Mouse (Mus musculus): ENCODE measurements around the gene Mrps18b. TPM values are rescaled to one million over a fixed set of nuclear protein-coding genes. Genes with fewer than 3 reads are reported as not detected.
A peak's percentile ranks its signal among the peaks of the same experiment; 100 is the strongest.

Gene Mrps18b
- polyA plus RNA-seq, 1 experiment = 117 TPM

DNA sequence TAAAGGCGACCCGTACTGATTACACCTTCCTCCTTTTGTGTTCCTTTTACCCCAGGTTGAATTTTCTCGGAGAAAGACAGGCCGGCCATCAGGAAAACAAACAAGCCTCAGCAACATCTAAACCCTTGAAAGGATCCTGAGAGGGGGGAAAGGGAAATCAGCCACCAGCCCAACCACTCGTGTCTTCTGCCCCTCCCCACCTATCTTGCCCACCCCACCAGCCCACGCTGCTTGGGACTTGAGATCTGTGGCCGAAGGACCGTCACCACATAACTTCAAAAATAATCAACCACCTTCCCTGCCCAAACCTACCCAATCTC, 914 bp upstream of the Mrps18b start:
- no peaks in the 10 kb centered on the region for H3K27me3 ChIP-seq (ENCODE audit: control insufficient read depth, insufficient read depth, low read length, poor library complexity, severe bottlenecking)
- H3K9me3 ChIP-seq (replicated peaks; ENCODE audit: control insufficient read depth, insufficient read depth, low read length, poor library complexity, severe bottlenecking) = no peaks in the 10 kb centered on the region
- H3K4me1 ChIP-seq (ENCODE audit: control insufficient read depth, insufficient read depth, low read length) = peaks cover 2% of the 10 kb centered on the region
- TF ChIP-seq POLR2A (IDR thresholded peaks at IDR 0.05; ENCODE audit: insufficient read depth, low read length) = no peak
- H3K9ac ChIP-seq (ENCODE audit: low read depth, poor library complexity, severe bottlenecking) = peak overlapping the region; percentile 97
- peak overlapping the region; percentile 89 for H3K27ac ChIP-seq (ENCODE audit: insufficient read depth, low read length)
- peaks cover 35% of the 10 kb centered on the region for H3K36me3 ChIP-seq (ENCODE audit: control insufficient read depth, insufficient read depth, low read length, poor library complexity, severe bottlenecking)
- peak overlapping the region; percentile 99 for H3K4me3 ChIP-seq (ENCODE audit: low read depth, low read length)

DNA sequence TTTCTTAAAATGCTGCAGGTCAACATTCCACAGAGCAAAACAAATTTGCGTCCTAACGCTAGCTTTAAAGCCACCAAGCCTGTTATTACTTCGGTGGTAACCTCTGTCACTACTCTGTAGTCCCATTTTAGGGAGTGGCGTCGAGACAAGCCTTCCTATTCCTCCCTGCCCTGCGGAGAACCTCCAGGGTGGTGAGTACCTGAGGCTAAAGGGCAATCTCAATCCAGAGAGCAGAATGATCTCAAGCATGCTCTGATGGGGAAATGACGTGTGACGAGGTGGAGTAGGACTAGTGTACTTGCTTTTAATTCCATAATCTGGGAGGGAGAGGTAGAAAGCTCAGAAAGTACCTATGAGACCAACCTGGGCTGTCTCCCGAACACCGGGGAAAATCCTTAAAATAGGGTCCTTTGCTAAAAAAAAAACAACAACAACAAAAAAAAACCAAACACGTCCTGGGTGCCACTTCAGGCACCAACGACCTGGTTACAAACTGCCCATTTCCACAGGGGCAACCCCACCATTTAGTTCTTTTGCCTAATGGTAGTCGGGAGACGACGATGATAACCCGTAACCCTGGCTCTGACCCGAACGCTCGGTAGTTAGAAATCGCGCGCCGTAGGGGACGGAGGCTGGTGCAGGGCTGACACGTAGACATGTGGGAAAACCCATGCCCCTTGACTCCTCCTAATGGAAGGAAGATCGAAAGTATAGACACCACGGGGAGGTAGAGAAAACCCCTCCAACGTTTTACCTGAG, 472 bp downstream of the Mrps18b start:
- Histone ChIP-seq H3K4me3 (ENCODE audit: low read depth, low read length) (peak overlapping the region; percentile 100), H3K27me3 (ENCODE audit: control insufficient read depth, insufficient read depth, low read length, poor library complexity, severe bottlenecking) (no peaks in the 10 kb centered on the region), H3K9ac (ENCODE audit: low read depth, poor library complexity, severe bottlenecking) (peak overlapping the region; percentile 86), H3K9me3 (replicated peaks; ENCODE audit: control insufficient read depth, insufficient read depth, low read length, poor library complexity, severe bottlenecking) (no peaks in the 10 kb centered on the region), H3K36me3 (ENCODE audit: control insufficient read depth, insufficient read depth, low read length, poor library complexity, severe bottlenecking) (peaks cover 40% of the 10 kb centered on the region), H3K4me1 (ENCODE audit: control insufficient read depth, insufficient read depth, low read length) (peaks cover 2% of the 10 kb centered on the region), H3K27ac (ENCODE audit: insufficient read depth, low read length) (peak overlapping the region; percentile 80)
- TF ChIP-seq CTCF (IDR thresholded peaks at IDR 0.05; ENCODE audit: low read depth, low read length) = no peak
- no peak for TF ChIP-seq POLR2A (IDR thresholded peaks at IDR 0.05; ENCODE audit: insufficient read depth, low read length)
- no peak for TF ChIP-seq EP300 (IDR thresholded peaks at IDR 0.05; ENCODE audit: insufficient read depth, low read depth, low read length)

DNA sequence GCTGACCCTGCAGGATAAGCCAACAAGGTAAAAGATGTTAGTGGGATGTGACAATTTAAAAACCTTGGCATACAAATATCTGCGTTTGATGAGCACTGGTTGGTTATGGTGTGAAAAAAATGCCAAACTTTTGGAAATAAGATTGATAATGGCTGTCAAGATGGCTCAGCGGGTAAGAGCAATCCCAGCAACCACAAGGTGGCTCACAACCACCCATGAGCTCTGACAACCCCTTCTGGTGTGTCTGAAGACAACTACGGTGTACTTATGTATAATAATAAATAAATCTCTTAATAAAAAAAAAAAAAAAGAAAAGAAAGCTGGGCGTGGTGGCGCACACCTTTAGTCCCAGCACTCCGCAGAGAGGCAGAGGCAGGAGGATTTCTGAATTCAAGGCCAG, 1.2 kb downstream of the Mrps18b start:
- Histone ChIP-seq H3K4me3 (ENCODE audit: low read depth, low read length) (peak overlapping the region; percentile 100), H3K9ac (ENCODE audit: low read depth, poor library complexity, severe bottlenecking) (peak overlapping the region; percentile 86), H3K27me3 (ENCODE audit: control insufficient read depth, insufficient read depth, low read length, poor library complexity, severe bottlenecking) (no peaks in the 10 kb centered on the region), H3K9me3 (replicated peaks; ENCODE audit: control insufficient read depth, insufficient read depth, low read length, poor library complexity, severe bottlenecking) (no peaks in the 10 kb centered on the region), H3K27ac (ENCODE audit: insufficient read depth, low read length) (no peak overlapping the region), H3K36me3 (ENCODE audit: control insufficient read depth, insufficient read depth, low read length, poor library complexity, severe bottlenecking) (peaks cover 42% of the 10 kb centered on the region), H3K4me1 (ENCODE audit: control insufficient read depth, insufficient read depth, low read length) (peaks cover 2% of the 10 kb centered on the region)
- TF ChIP-seq POLR2A (IDR thresholded peaks at IDR 0.05; ENCODE audit: insufficient read depth, low read length) (no peak), CTCF (IDR thresholded peaks at IDR 0.05; ENCODE audit: low read depth, low read length) (no peak), EP300 (IDR thresholded peaks at IDR 0.05; ENCODE audit: insufficient read depth, low read depth, low read length) (no peak)

DNA sequence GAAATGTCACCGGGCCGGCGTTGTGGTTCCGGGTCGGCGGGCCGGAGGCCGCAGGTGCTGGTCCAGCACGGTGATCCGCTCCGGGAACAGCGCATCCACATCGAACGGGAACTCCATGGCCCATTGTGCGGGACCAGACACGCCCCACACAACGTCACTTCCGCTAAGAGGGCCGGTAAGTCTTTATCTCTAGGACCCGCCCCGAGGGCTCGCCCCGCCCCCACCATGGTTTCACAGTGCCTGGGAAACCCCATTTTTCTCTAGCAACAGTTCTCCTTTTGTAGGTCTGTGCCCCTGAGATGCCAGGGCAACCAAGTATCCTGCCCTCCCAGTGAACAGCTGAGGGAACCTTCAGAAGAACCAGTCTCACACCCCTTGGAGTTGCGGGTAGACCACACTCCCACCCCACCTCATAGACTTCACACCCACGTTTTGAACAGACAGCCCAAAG, 6.2 kb downstream of the Mrps18b start, which contains the start of gene Atat1:
Gene Atat1 (minus strand): TSS at position 157 of the 451 bp plus-strand sequence.
- Histone ChIP-seq H3K27me3 (ENCODE audit: control insufficient read depth, insufficient read depth, low read length, poor library complexity, severe bottlenecking) (no peaks in the 10 kb centered on the region), H3K9ac (ENCODE audit: low read depth, poor library complexity, severe bottlenecking) (peak within 1 kb of the TSS; percentile 66), H3K4me3 (ENCODE audit: low read depth, low read length) (peak within 1 kb of the TSS; percentile 83), H3K9me3 (replicated peaks; ENCODE audit: control insufficient read depth, insufficient read depth, low read length, poor library complexity, severe bottlenecking) (no peaks in the 10 kb centered on the region), H3K27ac (ENCODE audit: insufficient read depth, low read length) (no peak within 1 kb of the TSS; the same call in 1 of the 2 replicates), H3K36me3 (ENCODE audit: control insufficient read depth, insufficient read depth, low read length, poor library complexity, severe bottlenecking) (peaks cover 37% of the 10 kb centered on the region), H3K4me1 (ENCODE audit: control insufficient read depth, insufficient read depth, low read length) (no peaks in the 10 kb centered on the region)
- TF ChIP-seq POLR2A (IDR thresholded peaks at IDR 0.05; ENCODE audit: insufficient read depth, low read length) = peak; percentile 68
- TF ChIP-seq CTCF (IDR thresholded peaks at IDR 0.05; ENCODE audit: low read depth, low read length) = no peak

DNA sequence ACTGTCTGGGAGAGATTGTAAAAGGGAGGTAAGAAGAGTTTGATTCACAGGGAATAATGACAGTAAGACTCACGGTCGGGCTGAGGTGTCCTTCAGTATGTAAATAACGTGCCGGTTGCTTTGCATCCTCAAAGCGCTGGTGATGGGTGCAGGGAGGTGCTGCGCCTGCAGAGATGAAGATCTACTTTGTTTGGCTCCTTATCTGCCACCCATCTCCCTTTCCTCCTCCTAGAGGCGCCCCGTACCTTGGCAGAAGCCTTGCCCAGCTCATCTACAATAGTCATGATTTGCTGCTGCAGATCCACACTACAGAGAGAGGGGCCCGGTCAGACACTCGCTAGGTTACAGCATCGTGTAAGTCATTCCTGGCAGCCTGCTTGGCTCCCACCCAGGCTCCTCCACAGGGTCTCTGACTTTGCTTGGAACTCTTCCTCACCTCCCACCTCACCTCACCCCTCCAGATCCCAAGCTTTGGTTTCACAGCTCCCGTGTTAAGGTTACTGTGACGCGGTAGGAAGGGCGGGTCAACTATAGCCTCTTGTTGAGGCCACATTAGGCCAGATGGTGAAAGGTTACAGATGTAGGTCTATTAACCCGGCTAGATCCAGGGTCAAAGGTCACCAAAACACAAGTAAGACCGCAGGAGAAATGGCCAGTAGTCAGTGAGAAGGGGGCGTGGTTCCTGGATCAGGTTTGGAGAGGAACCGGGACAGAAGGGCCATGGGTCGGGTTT, 6.8 kb downstream of the Mrps18b start:
- H3K27ac ChIP-seq (ENCODE audit: insufficient read depth, low read length) = no peak overlapping the region; the same call in 1 of the 2 replicates
- H3K4me1 ChIP-seq (ENCODE audit: control insufficient read depth, insufficient read depth, low read length) = no peaks in the 10 kb centered on the region
- no peaks in the 10 kb centered on the region for H3K9me3 ChIP-seq (replicated peaks; ENCODE audit: control insufficient read depth, insufficient read depth, low read length, poor library complexity, severe bottlenecking)
- peak overlapping the region; percentile 66 for H3K9ac ChIP-seq (ENCODE audit: low read depth, poor library complexity, severe bottlenecking)
- H3K4me3 ChIP-seq (ENCODE audit: low read depth, low read length) = peak overlapping the region; percentile 83
- H3K27me3 ChIP-seq (ENCODE audit: control insufficient read depth, insufficient read depth, low read length, poor library complexity, severe bottlenecking) = no peaks in the 10 kb centered on the region
- peaks cover 34% of the 10 kb centered on the region for H3K36me3 ChIP-seq (ENCODE audit: control insufficient read depth, insufficient read depth, low read length, poor library complexity, severe bottlenecking)
- TF ChIP-seq POLR2A (IDR thresholded peaks at IDR 0.05; ENCODE audit: insufficient read depth, low read length) = no peak
- TF ChIP-seq EP300 (IDR thresholded peaks at IDR 0.05; ENCODE audit: insufficient read depth, low read depth, low read length) = no peak

DNA sequence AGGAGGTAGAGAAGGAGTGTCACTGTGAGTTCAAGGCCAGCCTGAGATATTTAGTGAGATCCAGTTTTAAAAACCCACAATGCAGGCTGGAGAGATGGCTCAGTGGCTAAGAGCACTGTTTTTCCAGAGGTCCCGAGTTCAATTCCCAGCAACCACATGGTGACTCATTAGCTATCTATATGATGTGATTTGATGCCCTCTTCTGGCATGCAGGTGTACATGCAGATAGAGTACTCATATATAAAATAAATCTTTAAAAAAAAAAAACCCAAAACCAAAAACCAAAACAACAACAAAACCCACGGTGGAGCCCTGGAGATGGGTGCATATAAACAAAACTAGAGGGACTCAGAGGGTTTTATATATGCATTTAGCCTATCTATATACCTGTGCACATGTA, 8.6 kb downstream of the Mrps18b start:
- H3K4me3 ChIP-seq (ENCODE audit: low read depth, low read length) = no peak overlapping the region
- H3K27me3 ChIP-seq (ENCODE audit: control insufficient read depth, insufficient read depth, low read length, poor library complexity, severe bottlenecking) = no peaks in the 10 kb centered on the region
- H3K27ac ChIP-seq (ENCODE audit: insufficient read depth, low read length) = no peak overlapping the region
- H3K36me3 ChIP-seq (ENCODE audit: control insufficient read depth, insufficient read depth, low read length, poor library complexity, severe bottlenecking) = peaks cover 21% of the 10 kb centered on the region
- TF ChIP-seq CTCF (IDR thresholded peaks at IDR 0.05; ENCODE audit: low read depth, low read length) = no peak
- no peak for TF ChIP-seq POLR2A (IDR thresholded peaks at IDR 0.05; ENCODE audit: insufficient read depth, low read length)
- TF ChIP-seq EP300 (IDR thresholded peaks at IDR 0.05; ENCODE audit: insufficient read depth, low read depth, low read length) = no peak
- H3K9me3 ChIP-seq (replicated peaks; ENCODE audit: control insufficient read depth, insufficient read depth, low read length, poor library complexity, severe bottlenecking) = no peaks in the 10 kb centered on the region
- no peak overlapping the region for H3K9ac ChIP-seq (ENCODE audit: low read depth, poor library complexity, severe bottlenecking)
- H3K4me1 ChIP-seq (ENCODE audit: control insufficient read depth, insufficient read depth, low read length) = no peaks in the 10 kb centered on the region
